Mouse (Mus musculus) mouse embryonic stem cell (cell line): ENCODE measurements at regions not wholly inside any gene's neighbourhood (a gene's known extent, or its start where the extent isn't known, plus 50 kb on each side); places are given as distances from the start of the nearest gene placed in this dataset.

Experiments
- in situ Hi-C, 2 experiments: fragments of 300-500 bp; cut with MboI; formaldehyde crosslinking; loops; 1 replicate in 1 of 2; 3 replicates in 1 of 2; pipeline ENCODE4 v1.14.3; 2019 to 2020; ENCODE audit warnings: low sequenced_read_pairs in 2 of 2, low pct_unique_long_range_greater_than_20kb in 1 of 2, mixed read lengths in 1 of 2; ENCODE audit not compliant: unreplicated experiment in 1 of 2

DNA sequence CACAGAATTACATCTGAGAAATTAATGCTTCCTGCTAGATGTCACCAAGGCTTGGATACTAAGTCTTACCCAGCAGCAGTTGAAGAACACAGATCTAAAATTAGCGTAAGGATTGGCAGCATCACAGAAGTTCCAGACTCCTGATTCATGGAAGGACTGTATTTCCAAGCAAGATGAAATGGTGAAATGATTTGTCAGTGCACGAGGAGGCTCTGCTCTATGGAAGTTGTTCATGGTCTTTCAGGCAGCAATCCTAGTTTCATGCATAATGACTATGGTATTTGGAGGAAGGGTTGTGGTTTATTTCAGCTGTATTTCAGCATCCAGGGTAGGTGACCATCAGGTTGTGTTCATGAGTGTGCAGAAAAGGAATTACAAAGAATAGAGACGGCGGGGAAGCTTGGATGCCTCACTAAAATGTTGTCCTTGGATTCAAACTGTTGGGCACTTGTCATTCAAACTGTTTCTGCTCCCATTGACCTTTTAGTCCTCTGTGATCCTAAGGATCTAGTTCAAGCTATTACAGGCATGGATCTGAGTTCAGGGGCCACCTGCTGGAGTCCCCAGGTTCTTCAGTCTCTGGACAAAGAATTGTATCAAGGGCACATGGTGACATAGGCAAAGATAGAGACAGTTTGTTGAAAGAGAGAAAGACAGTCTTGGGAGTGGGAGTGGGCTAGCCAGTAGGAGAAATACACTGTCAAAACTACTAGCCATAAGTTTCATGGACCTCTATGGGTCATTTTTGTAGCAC is 1411.6 kb upstream of the A1bg start:
- in situ Hi-C loops: no loop called here

GRCm38 (mm10) chr15:62332129-62332528 is 1409.3 kb upstream of the A1bg start:
- in situ Hi-C loops: no loop called here

- in situ Hi-C loops: no loop called here
These were observed 1408.5 kb upstream of the A1bg start for GRCm38 (mm10) chr15:62331138-62331800.

DNA sequence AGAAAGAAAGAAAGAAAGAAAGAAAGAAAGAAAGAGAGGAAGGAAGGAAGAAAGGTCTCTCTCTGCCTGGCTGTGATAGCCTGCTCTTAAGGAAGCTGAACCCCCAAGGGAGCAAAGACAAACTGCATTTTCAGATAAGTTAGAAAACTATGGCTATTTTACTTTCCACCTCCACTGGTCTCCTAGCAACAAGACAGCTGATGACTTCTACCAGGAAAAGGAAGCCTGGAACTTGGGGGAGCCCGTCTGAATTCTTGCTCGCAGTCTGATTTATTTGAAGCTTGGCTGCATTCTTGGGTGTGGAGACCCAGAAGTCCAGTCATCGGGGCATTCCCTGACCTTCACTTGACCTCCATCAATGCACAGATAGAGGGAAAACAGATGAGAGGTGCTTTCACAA is 1406.1 kb upstream of the A1bg start:
- in situ Hi-C loops: no loop called here

GRCm38 (mm10) chr15:62328305-62328881 is 1405.6 kb upstream of the A1bg start:
- in situ Hi-C loops: no loop called here

- in situ Hi-C loops: no loop called here
These were observed 1404.7 kb upstream of the A1bg start for GRCm38 (mm10) chr15:62327481-62327880.

DNA sequence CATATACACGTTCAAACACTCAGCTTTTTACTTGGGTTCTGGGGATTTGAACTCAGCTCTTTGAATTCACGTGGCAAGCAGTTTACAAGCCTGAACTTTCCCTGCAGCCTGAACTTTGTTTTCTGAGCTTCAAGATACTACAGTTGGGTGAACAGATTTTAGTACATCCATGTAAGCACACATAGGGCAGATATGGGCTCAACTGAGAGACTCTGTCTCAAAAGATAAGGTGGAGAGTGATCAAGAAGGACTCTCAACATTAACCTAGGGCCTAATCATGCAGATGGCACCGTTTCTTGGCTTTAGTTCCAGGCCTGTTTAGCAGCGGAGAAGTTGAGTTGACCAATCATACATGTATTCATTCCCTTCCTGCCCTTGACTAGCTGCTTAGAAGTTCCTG is 1403.7 kb upstream of the A1bg start:
- in situ Hi-C loops: no loop called here

DNA sequence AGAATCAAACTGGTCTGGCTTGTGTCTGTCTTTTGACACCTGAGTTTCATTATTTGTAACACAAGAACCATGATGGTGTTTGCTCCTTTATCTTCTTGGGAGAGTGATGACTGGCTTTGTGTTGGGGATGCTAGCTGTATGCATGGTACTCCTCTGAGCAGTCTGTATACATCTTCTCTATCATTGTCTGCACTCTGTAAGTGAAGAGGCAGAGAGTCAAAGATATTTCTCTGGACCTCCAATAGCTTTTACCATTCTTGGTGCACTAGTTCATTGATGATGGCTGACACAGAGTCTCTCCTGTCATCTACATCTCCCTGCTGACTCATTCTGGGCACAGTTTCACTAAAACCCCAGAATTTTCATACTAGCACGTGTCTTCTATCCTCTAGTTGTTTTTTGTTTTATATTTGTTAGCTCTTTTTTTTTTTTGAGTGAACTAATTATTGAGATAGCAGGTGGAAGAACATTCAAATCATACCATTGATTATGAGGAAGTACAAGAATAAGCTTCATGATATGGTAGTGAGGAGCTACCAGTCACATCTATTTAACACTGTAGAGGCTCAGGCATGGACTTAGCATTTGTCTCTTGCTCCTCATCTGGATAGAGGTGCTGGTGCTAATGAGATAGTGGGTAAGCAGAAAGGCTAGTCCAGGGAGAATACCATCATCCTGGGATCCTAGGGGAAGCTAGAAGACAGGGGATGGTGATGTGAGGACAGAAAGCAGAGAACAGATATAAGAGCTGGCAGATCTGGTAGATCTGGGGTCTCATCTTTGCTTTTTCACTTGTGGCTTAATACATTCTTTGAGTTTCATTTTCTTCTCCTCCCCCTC is 1402.9 kb upstream of the A1bg start:
- in situ Hi-C loops: no loop called here

- in situ Hi-C loops: no loop called here
These were observed 1398.2 kb upstream of the A1bg start for GRCm38 (mm10) chr15:62320966-62321365.

GRCm38 (mm10) chr15:62314449-62314848 is 1391.6 kb upstream of the A1bg start:
- in situ Hi-C loops: no loop called here

DNA sequence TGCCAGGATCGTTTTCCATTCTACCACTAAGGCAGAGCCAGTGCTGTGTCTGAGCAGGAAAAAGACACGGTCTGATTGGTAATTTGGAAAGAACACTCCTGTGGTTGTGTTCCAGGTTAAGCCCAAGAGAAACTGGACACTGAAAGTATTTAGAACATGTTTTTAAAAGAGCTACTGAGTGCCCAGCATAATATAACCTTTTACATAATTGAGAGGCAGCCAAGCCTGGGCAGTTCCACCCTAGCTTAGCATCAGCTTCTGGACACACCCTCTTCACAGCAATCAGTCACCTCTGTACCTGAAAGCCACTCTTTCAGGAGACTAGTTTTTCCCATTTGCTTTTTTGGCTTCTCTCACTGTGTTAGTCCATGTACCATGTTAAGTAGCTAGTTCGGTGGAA is 1379.4 kb upstream of the A1bg start:
- in situ Hi-C loops: no loop called here

DNA sequence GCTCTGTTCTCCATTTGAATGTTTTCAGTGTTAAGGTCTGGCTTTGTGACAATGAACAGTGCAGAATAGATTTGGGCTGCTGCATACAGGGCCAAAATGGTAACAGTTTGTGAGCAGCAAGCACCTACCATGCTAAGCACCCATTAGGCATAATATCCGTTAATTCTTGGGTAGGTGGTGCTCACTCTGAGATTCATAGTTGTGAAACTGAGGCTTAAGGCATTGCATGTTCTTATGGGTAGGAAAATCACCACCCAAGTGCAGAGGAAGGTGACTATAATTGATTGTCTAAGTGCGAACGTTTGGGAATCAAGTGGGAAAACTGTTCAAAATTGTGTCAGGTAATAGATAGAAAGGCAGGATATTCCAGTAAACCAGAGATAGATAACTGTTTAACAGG is 1378.8 kb upstream of the A1bg start:
- in situ Hi-C loops: no loop called here

DNA sequence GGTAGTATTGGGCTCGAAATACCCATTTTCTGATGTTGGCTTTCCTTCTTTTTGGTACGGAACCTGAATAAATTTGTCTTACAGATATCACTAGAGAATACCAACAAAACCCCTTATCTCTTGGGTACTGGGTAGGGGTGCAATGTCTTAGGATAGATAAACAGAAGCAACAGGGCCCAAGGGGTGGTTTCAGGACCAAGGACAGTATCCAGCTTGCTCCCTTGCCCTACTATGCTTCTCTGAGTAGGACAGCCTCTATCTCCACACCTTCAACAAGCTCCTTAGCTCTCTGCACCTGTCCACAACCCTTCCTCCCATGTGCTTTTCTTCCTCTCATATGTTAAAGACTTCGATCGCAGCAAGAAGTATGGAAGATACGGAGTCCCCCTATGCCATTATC is 1374.3 kb upstream of the A1bg start:
- in situ Hi-C loops: no loop called here

DNA sequence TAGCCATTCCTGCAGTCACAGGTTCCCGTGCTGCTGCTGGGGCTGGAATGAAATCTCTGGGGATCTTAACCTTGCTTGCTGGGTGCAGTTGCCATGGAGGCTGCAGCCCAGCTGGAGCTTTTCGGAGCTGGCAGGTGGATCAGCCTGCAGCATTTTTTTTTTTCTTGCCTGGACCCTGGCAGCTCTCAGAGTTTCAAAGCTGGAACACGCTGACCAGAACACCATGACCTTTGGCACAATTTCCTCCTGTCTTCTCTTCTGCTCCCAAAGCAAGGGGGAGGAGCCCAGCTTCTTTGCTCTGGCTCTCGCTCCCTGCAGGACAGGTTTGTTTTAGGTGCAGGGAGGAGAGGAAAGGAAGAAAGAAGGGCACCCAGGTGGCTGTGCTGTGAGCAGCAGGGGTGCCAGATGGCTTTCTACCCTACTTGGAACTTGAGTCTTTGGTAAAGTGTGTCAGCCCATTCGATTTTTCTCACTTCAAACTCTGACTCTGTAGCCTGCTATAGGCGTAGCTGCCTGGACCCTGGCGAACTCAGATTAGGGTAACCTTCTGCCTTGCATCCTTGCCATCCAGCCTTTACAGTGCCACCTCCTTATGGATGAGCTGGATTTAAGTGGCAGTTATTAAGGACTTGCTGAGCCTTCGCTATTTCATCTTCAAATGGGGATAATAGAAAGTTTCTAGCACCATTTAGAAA is 1372.6 kb upstream of the A1bg start:
- in situ Hi-C loops: no loop called here

GRCm38 (mm10) chr15:62294786-62295185 is 1372.0 kb upstream of the A1bg start:
- in situ Hi-C loops: no loop called here

DNA sequence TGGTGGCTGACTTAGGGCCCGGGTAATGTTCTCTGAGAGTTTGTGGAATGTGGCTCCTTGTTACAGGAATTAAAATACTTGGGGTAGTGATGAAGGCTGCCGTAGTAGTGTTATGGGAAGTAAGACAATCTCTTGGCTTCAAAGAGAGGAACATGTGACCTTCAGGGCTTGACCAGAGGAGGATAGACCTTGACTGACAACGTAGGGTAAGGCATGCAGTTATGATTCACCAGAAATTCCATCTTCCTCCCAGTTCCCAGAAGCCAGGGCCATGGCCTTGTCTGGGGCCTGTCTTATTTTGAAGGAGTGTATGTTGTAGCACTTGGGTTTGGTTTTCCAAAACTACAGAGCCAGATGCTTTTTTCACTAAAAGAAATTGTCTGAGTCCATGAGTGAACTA is 1370.1 kb upstream of the A1bg start:
- in situ Hi-C loops: no loop called here

DNA sequence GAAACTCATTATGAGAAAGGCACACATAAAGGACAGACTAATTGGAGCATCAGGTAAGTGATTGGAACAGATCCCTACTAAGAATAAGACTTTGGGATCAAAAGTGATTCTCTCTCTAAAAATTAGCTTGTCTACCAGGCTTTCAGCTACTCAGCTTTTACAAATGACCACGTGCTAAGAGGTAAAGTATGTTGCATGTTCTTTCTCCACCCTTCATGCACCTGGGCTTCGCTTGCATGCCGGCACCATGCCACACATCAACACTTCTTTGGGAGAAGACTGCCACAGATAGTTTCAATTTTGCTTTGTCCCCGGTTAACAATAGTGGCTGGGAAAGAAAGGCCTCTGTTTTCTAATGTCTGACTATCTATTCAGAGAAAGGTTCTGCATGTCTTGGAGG is 1367.9 kb upstream of the A1bg start:
- in situ Hi-C loops: no loop called here
